Mouse (Mus musculus) bone marrow macrophage, adult 2 months (primary cell): Measurements from ENCODE around the gene Mrps34.

Experiments
- CTCF ChIP-seq: IDR thresholded peaks from 2 replicates; pipeline ENCODE4 v1.5.1; 2012; ENCODE audit warnings: low read depth, mild to moderate bottlenecking, low read length, moderate library complexity
- POLR2A ChIP-seq: IDR thresholded peaks from 2 replicates; pipeline ENCODE4 v1.6.1; 2012; ENCODE audit warnings: mild to moderate bottlenecking, low read depth, low read length, borderline replicate concordance

GRCm38 (mm10) chr17:24895571-24896240, 790 bp downstream of the Mrps34 start:
- TF ChIP-seq CTCF, result no peak
- no peak for TF ChIP-seq POLR2A
